Mouse (Mus musculus) thymus, postnatal 14 days (tissue): ENCODE data around the gene Chchd6.
A peak's percentile ranks its signal among the peaks of the same experiment; 100 is the strongest.

Experiments
- DNase-seq: peaks from one replicate; pipeline ENCODE4 v3.0.0; 2021

The Chchd6 gene

GRCm38 (mm10) chr6:89351441-89352137 is 243.9 kb downstream of the Chchd6 start:
- no peak for DNase-seq

GRCm38 (mm10) chr6:89350520-89350919 is 244.9 kb downstream of the Chchd6 start:
- DNase-seq: no peak

GRCm38 (mm10) chr6:89350037-89350515 is 245.4 kb downstream of the Chchd6 start:
- DNase-seq: no peak

DNA sequence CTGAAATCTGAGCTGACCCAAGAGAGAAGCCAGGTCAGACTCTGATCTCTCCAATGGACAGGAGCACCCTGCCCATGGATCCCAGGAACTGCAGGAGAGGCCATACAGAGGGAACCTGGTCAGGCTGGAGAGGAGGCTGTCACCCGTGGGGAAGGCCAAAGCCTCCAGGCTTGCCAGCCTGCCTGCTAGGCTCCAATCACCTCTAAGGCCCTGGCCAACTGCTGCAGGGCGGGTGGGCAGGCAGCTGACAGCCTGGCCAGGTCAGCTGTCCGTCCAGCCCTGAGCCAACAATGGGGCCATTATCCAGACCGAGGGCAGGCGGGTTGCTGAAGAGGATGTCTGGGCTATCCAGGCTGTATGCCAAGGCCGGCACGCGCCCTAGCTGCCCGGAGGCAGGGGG is 247.1 kb downstream of the Chchd6 start:
- DNase-seq: no peak

DNA sequence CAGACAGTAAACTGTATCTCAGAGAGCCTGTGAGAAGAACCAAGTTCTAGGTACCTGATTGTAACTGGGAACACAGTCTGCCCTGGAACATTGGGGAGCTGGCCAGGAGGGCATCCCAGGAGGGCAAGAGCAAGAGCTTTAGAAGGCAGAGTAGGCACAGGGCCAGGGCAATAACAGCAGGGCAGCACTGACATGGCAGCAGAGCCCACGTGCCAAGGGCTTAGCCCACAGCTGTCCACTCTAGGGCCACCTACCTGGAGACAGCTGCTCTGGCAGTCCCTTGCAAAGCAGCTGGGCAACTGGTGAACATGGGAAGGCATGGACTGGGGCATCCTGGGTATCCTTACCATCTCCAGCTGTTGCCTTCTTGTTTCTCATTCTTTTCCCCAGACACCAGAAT is 247.7 kb downstream of the Chchd6 start:
- DNase-seq: no peak

DNA sequence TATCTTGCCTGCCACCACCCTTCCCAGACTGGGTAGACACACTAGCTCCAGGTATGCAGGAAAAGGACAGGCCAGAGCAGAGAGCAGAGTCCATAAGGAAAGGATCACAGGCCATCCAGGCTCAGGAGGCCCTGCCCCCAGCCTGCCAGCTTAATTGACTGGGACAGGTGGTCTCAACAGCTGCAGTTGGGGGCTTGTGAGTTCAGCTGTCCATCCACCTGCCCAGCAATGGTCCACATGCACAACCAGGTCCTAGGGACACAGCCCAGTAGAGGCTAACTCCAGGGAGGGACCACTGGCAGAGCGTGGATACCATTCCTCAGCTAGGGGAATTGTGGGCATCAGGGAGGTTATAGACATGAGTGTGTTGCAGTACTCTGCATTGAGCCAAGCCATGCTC is 249.6 kb downstream of the Chchd6 start:
- DNase-seq: no peak

DNA sequence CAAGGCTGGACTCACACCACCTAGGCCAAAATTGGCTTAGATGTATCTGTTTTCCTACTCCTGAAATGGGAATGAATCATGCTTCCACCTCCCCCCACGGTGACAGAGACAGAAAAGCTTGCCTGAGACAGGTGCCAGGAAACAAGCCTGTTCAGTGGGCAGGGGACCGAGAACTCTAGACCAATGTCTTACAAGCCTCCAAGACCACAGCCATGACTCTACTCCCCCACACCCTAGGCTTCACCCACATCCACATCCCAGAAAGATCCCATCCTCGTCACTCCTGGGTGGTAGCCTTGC is 250.0 kb downstream of the Chchd6 start:
- DNase-seq: peak; percentile 53

DNA sequence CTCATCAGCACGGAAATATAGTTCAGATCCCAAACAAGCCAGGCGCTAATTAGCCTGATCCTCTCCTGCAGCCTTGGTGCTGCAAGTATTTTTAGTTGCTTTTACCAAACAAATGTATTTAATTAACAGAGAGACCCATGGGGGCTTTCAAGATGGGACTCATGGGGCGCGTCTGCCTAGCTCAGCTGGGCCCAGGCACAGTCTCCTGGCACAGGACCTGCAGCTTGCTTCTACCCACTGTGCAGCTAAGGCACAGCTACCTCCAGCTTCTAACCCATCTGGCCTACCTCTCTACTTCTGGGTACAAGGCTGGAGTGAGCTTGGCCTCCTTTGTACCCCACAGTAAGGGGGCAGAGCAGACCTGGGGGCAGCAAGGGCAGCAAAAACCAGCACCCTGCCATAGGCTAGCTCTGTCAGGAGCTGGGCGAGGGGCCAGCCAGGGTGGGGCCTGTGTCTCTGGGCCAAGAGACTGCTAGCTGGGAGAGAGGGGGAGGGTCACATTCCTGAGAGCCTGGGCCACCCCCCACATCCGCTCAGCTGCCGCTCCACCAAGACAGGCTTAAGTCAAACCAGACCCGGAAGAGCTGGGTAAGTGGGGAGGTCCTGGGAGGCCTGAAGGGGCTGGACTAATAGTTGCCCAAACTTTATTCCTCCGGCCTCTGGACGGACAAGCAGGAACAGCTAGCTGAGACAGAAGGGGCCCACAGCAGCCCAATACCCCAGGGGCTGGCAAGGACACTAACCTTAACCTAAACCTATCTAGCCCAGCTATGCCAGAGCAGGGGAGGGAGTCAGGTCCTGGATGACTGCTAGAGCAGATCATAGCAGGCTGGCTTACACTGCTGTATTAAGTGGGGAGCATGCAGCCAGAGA is 250.6 kb downstream of the Chchd6 start:
- peak; percentile 83 for DNase-seq

DNA sequence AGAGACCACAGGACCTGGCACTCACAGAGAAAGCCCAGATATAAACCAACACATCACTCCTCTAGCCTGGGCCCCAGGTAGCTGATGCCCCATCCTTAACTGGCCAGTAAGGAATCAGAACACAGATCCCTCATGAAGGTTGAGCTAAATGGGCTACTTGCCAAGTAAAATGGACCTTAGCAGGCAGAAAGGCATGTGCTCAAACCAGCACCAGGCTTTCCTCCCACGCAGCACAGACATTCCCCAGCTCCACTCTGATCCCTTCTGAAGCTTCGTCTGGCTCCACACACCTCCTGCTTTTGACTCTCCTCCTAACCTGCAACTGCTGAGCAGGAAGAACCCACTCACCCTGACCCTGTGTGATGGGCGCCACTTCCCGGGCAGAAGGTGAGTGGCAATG is 253.5 kb downstream of the Chchd6 start:
- DNase-seq: no peak

GRCm38 (mm10) chr6:89339447-89339846 is 256.0 kb downstream of the Chchd6 start:
- no peak for DNase-seq

DNA sequence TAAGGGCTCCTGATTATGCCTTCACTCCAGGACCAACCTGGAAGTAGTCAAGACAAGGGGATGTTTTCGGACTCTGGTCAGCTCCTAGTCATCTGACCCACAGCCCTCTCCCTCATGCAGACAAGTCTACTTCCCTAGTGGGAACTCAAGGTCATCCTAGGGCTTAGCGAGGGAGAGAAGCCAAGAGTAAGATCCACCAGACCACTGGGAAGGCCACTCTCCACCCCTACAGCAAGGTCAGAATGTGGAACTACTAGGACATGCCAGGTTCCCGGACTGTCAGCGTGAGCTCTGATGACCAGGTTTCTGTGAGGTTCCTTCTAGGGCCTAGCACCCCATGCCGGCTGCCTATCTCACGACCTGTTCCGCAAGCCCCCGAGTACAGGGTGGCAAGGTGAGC is 256.7 kb downstream of the Chchd6 start:
- no peak for DNase-seq

DNA sequence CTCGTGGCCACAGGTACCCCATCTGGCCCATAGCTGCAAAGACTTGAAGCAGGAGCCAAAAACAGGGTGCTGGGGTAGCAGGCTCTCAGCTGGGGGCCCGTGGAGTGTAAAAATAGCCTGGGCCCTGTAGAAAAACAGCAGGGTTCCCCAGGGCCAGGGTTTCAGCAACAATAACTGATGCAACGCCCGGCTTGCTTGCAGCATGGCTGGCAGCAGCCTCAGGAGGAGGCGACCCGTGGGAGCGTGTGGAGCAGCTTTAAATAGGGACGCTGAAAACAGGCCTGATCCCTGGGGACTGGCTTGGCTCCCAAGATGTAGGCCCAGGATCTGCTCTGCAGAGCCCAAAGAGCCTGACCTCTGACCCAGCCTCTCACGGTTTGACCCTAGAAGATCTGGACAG is 257.9 kb downstream of the Chchd6 start:
- no peak for DNase-seq

GRCm38 (mm10) chr6:89333964-89334702 is 261.3 kb downstream of the Chchd6 start:
- DNase-seq: no peak
